Mouse (Mus musculus): ENCODE data around the gene Srsf2.

GRCm38 (mm10) chr11:116816769-116817168 is 36.1 kb downstream of the Srsf2 start:
- TF ChIP-seq CTCF (IDR thresholded peaks at IDR 0.05; ENCODE audit: extremely low read depth, insufficient read depth, low read length) = no peak
- TF ChIP-seq POLR2A (IDR thresholded peaks at IDR 0.05; ENCODE audit: extremely low read depth, insufficient read depth, low read length) = no peak

Measured in cortical plate, adult 2 months (tissue).